Mouse (Mus musculus): ENCODE results near the gene Ncapd2. TPM values are rescaled to one million over a fixed set of nuclear protein-coding genes. Genes with fewer than 3 reads are reported as not detected.

Gene Ncapd2
- polyA plus RNA-seq, 1 experiment from 2014 or later: 5.9 TPM

DNA sequence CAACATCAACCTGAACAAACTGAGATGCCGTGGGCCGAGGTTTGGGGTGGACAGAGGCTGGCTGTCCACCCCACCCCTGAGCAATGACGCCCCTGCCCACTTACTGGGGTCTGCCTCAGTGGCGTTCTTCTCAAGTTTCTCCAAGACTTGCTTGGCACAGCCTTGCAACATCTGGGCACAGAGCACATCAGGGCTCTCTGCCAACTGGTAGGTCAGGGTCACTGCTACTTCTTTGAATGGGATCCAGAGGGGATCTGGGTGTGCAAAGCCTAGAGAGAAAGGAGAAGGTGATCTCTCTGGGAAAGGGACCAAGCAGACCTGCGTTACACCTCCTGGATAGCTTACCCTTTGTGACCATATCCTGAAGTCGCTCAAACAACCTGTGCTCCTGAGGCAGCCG, 18.2 kb downstream of the Ncapd2 start:
- H3K27ac ChIP-seq (ENCODE audit: low read length): no peak overlapping the region
- DNase-seq (ENCODE audit: low spot score) (no peak), ATAC-seq (no peak)
- H3K4me2 ChIP-seq (replicated peaks; ENCODE audit: low read depth, low read length): no peak overlapping the region
- no peak overlapping the region for H3K9ac ChIP-seq (replicated peaks; ENCODE audit: low read depth)
- 82% methylated on average over 7 of the region's 7 CpGs for WGBS
- TF ChIP-seq CTCF (IDR thresholded peaks at IDR 0.05) (no peak), EP300 (IDR thresholded peaks at IDR 0.05) (no peak)
- peaks cover 7% of the 10 kb centered on the region; the same call in 1 of the 2 replicates for H3K36me3 ChIP-seq (ENCODE audit: insufficient read depth, low read length)
- H3K27me3 ChIP-seq (replicated peaks; ENCODE audit: insufficient read depth, low read length): no peaks in the 10 kb centered on the region
- no peaks in the 10 kb centered on the region for H3K9me3 ChIP-seq (ENCODE audit: low read length)
- H3K4me1 ChIP-seq (ENCODE audit: insufficient read depth, low read depth, low read length): no peaks in the 10 kb centered on the region
- no peak overlapping the region for H3K4me3 ChIP-seq (ENCODE audit: low read depth, low read length)

DNA sequence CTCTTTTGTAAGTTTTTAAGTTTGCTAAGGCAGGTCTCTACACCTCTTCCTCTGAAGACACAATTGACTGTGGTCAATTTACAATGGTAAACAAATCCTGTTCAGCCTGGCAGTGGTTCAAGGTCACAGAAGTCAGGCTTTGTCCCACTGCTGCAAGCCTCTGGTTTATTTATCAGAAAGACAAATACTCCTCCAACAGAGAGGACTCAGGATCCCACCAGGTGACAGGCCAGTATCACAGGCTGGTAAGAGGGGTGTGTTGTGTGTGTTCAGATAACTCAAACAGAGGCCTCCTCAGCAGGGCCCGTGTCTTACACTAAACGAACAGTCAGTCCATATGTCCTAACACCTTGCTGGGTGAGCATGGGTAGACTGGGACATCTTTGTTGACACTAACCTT, 19.0 kb downstream of the Ncapd2 start:
- H3K9ac ChIP-seq (replicated peaks; ENCODE audit: low read depth): no peak overlapping the region
- no peak overlapping the region for H3K4me2 ChIP-seq (replicated peaks; ENCODE audit: low read depth, low read length)
- H3K27ac ChIP-seq (ENCODE audit: low read length): no peak overlapping the region
- H3K4me3 ChIP-seq (ENCODE audit: low read depth, low read length): no peak overlapping the region
- H3K27me3 ChIP-seq (replicated peaks; ENCODE audit: insufficient read depth, low read length): no peaks in the 10 kb centered on the region
- ATAC-seq: no peak
- H3K36me3 ChIP-seq (ENCODE audit: insufficient read depth, low read length): peaks cover 7% of the 10 kb centered on the region; the same call in 1 of the 2 replicates
- TF ChIP-seq CTCF (IDR thresholded peaks at IDR 0.05) (no peak), EP300 (IDR thresholded peaks at IDR 0.05) (no peak)
- WGBS: 40% methylated on average over 2 of the region's 2 CpGs
- H3K4me1 ChIP-seq (ENCODE audit: insufficient read depth, low read depth, low read length): no peaks in the 10 kb centered on the region
- no peak for DNase-seq (ENCODE audit: low spot score)
- no peaks in the 10 kb centered on the region for H3K9me3 ChIP-seq (ENCODE audit: low read length)

DNA sequence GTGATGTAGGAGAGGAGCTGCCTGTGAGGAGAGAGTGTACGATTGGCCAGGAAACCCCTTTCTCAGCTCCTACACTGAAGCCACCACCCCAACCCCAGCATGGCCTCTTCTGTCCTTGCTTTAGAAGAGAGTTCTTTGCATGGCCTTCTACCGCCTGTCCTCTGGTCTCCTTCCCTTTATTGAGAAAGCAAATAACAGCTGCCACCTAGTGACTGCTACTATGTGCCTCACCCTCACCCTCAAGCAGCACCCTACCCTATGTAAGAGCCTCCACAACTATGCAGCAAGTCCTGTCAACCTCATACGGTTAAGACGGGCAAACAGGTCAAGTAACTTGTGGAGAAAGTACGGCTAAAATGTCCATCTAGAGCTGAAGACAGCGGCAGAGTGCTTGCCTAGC, 21.3 kb downstream of the Ncapd2 start:
- Histone ChIP-seq H3K36me3 (ENCODE audit: insufficient read depth, low read length) (no peaks in the 10 kb centered on the region; the same call in 1 of the 2 replicates), H3K9ac (replicated peaks; ENCODE audit: low read depth) (no peak overlapping the region), H3K27ac (ENCODE audit: low read length) (peak overlapping the region; percentile 43; the same call in 1 of the 2 replicates), H3K4me1 (ENCODE audit: insufficient read depth, low read depth, low read length) (no peaks in the 10 kb centered on the region), H3K9me3 (ENCODE audit: low read length) (no peaks in the 10 kb centered on the region), H3K4me2 (replicated peaks; ENCODE audit: low read depth, low read length) (no peak overlapping the region), H3K27me3 (replicated peaks; ENCODE audit: insufficient read depth, low read length) (no peaks in the 10 kb centered on the region), H3K4me3 (ENCODE audit: low read depth, low read length) (no peak overlapping the region)
- WGBS: 61% methylated on average over 6 of the region's 6 CpGs
- peak; percentile 79 for DNase-seq (ENCODE audit: low spot score)
- 0 out of 2 replicates have a peak, but pooled peaks have one; percentile 8 for TF ChIP-seq EP300 (IDR thresholded peaks at IDR 0.05)
- TF ChIP-seq CTCF (IDR thresholded peaks at IDR 0.05): peak; percentile 60
- ATAC-seq: peak; percentile 12

DNA sequence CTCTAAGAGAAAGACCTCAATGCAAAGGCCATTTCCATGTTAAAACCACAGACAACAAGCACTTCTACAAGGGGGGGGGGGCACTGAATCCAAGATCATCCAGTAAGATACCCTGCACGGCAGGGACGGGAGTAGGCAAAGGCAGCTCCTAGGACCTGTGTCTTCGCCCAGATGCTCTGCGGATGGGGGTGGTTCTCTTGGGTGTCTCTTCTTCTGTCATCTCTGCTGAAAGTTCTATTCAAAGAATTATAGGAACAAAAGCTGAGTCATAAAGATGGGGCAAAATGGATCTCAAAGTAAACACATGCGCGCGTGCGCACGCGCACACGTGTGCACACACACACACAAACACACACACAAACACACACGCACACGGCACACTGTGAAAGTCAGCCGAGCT, 23.4 kb downstream of the Ncapd2 start:
- H3K4me3 ChIP-seq (ENCODE audit: low read depth, low read length): no peak overlapping the region
- TF ChIP-seq CTCF (IDR thresholded peaks at IDR 0.05): no peak
- TF ChIP-seq EP300 (IDR thresholded peaks at IDR 0.05): no peak
- no peaks in the 10 kb centered on the region for H3K9me3 ChIP-seq (ENCODE audit: low read length)
- peaks cover 7% of the 10 kb centered on the region; the same call in 1 of the 2 replicates for H3K4me1 ChIP-seq (ENCODE audit: insufficient read depth, low read depth, low read length)
- ATAC-seq (no peak), DNase-seq (ENCODE audit: low spot score) (no peak)
- no peaks in the 10 kb centered on the region; the same call in 1 of the 2 replicates for H3K36me3 ChIP-seq (ENCODE audit: insufficient read depth, low read length)
- no peak overlapping the region for H3K9ac ChIP-seq (replicated peaks; ENCODE audit: low read depth)
- WGBS: 87% methylated on average over 14 of the region's 14 CpGs
- H3K4me2 ChIP-seq (replicated peaks; ENCODE audit: low read depth, low read length): no peak overlapping the region
- H3K27me3 ChIP-seq (replicated peaks; ENCODE audit: insufficient read depth, low read length): no peaks in the 10 kb centered on the region
- no peak overlapping the region for H3K27ac ChIP-seq (ENCODE audit: low read length)

DNA sequence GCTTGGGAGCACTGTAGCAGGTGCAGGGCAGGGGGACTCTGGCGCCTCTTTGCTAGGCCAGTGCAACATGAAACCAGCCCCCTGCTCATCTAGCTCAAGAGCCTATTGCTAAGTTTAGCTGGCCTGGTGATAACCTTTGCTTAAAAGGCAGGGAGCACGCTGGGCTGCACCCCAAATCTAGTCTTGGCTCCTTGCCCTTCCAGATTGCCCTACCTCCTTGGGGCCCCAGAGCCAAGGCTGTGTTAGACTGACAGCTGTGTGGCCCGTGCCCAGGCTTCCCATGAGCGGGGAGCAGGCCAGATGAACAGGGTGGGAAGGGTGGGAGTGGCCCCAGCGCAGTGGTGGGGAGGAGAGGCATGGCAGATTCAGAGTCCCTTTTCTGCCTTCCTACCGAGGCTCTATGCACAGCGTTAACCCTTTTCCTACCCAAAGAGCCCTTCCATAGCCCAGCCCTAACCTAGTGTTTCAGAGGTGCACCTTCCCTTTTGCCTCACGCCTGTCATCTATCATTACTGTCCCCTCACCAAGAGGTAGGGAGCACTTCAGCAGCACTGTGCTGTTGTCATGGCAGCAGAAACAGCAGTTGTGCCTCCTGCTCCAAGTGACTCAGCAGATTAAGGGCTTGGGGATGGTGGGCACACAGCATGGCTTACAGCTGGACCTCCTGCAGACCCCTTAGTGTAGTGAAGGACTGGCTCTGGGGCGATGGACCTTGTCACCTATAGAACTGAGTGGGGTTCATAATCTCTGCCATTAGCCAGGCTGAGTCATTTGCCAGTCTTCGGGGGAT, 24.4 kb downstream of the Ncapd2 start:
- no peak for TF ChIP-seq EP300 (IDR thresholded peaks at IDR 0.05)
- no peak for TF ChIP-seq CTCF (IDR thresholded peaks at IDR 0.05)
- Histone ChIP-seq H3K27me3 (replicated peaks; ENCODE audit: insufficient read depth, low read length) (no peaks in the 10 kb centered on the region), H3K4me3 (ENCODE audit: low read depth, low read length) (peak overlapping the region; percentile 73; the same call in 1 of the 2 replicates), H3K9ac (replicated peaks; ENCODE audit: low read depth) (no peak overlapping the region), H3K27ac (ENCODE audit: low read length) (peak overlapping the region; percentile 90), H3K4me2 (replicated peaks; ENCODE audit: low read depth, low read length) (peak overlapping the region; percentile 97), H3K36me3 (ENCODE audit: insufficient read depth, low read length) (no peaks in the 10 kb centered on the region), H3K4me1 (ENCODE audit: insufficient read depth, low read depth, low read length) (peaks cover 7% of the 10 kb centered on the region; the same call in 1 of the 2 replicates), H3K9me3 (ENCODE audit: low read length) (no peaks in the 10 kb centered on the region)
- ATAC-seq: no peak
- peak; percentile 43 for DNase-seq (ENCODE audit: low spot score)
- WGBS: 24% methylated on average over 9 of the region's 10 CpGs

DNA sequence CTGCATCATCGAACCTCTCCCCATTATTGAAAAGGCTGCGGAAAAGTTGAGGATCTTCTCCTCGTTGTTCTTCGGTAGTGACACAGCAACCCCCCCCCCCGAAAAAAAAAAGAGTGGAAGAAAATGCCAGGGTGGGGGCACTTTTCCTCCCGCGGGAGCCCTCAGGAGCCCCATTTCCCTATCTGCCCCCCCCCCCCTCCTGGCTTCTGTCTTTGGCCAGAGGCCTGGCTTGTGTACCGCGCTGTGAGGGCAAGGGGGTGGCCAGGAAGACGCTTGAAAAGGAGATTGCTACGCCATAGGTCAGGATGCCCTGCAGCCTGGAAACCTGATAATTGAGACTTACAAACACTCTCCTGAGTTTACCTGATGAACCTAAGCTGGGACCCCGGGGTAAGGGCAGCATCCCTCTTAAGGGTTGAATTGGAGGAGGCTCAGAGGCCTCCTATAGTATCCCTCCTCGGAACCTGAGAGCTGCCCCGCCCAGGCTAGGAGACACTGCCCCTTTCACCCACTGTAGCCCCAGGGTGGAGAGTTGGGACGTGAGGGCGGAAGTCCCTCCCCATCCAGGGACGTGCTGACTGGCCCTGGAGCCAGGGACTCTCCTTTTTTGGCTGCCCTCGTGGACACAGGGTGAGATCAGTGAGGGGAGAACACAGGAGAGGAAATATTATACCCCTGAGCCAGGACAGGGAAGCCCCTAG, 25.3 kb downstream of the Ncapd2 start, which contains the start of gene Gapdh:
Gene Gapdh, minus strand, starts transcription at position 417 of the 701 bp plus-strand sequence.
- WGBS: under 1% methylated on average over 15 of the region's 18 CpGs
- peak within 1 kb of the TSS; percentile 62 for H3K9ac ChIP-seq (replicated peaks; ENCODE audit: low read depth)
- peak within 1 kb of the TSS; percentile 73 for H3K4me3 ChIP-seq (ENCODE audit: low read depth, low read length)
- ATAC-seq: peak; percentile 77
- peaks cover 7% of the 10 kb centered on the region; the same call in 1 of the 2 replicates for H3K4me1 ChIP-seq (ENCODE audit: insufficient read depth, low read depth, low read length)
- H3K27me3 ChIP-seq (replicated peaks; ENCODE audit: insufficient read depth, low read length): no peaks in the 10 kb centered on the region
- H3K4me2 ChIP-seq (replicated peaks; ENCODE audit: low read depth, low read length): peak within 1 kb of the TSS; percentile 97
- TF ChIP-seq CTCF (IDR thresholded peaks at IDR 0.05) (no peak; the same call in 1 of the 2 replicates), EP300 (IDR thresholded peaks at IDR 0.05) (no peak)
- no peaks in the 10 kb centered on the region for H3K36me3 ChIP-seq (ENCODE audit: insufficient read depth, low read length)
- no peaks in the 10 kb centered on the region for H3K9me3 ChIP-seq (ENCODE audit: low read length)
- DNase-seq (ENCODE audit: low spot score): peak; percentile 95
- peak within 1 kb of the TSS; percentile 90 for H3K27ac ChIP-seq (ENCODE audit: low read length)
